Mouse (Mus musculus) forebrain, embryonic 11.5 days (tissue): ENCODE results near the gene Tnfrsf26. TPM values are rescaled to one million over a fixed set of nuclear protein-coding genes. Genes with fewer than 3 reads are reported as not detected.
"Not testable (repeated sequence)": the region's sequence is repeated elsewhere in the genome, so short reads cannot be mapped to it uniquely, and the experiment has no call there.

Experiments
- ATAC-seq: fragments of 200-750 bp; cut with Nextera tagmentation; replicated peaks from 2 replicates; pipeline ENCODE4 v1.8.0; 2017; ENCODE audit warnings: moderate TSS enrichment; ENCODE audit not compliant: low FRiP score
- DNase-seq: peaks from one replicate; pipeline ENCODE4 v3.0.0-alpha.2; 2017; ENCODE audit warnings: low spot score
- H3K27ac ChIP-seq: fragments of 300-500 bp; sonication (generic); 2 replicates; pipeline ENCODE4 v1.5.1; 2014; ENCODE audit warnings: low read depth, low read length
- H3K27me3 ChIP-seq: fragments of 300-500 bp; sonication (generic); 2 replicates; pipeline ENCODE4 v1.6.1; 2014; ENCODE audit warnings: mild to moderate bottlenecking, low read length, mixed read lengths; ENCODE audit not compliant: control insufficient read depth, insufficient read depth
- H3K36me3 ChIP-seq: fragments of 300-500 bp; sonication (generic); 2 replicates; pipeline ENCODE4 v1.6.1; 2014; ENCODE audit warnings: mild to moderate bottlenecking, low read length, moderate library complexity, mixed read lengths; ENCODE audit not compliant: control insufficient read depth, insufficient read depth
- H3K4me1 ChIP-seq: fragments of 300-500 bp; sonication (generic); replicated peaks from 2 replicates; pipeline ENCODE4 v1.6.1; 2014; ENCODE audit warnings: low read length, mixed read lengths; ENCODE audit not compliant: control insufficient read depth, insufficient read depth
- H3K4me2 ChIP-seq: fragments of 300-500 bp; sonication (generic); 2 replicates; pipeline ENCODE4 v1.6.1; 2014; ENCODE audit warnings: low read depth, mild to moderate bottlenecking, low read length, moderate library complexity, mixed read lengths; ENCODE audit not compliant: severe bottlenecking
- H3K4me3 ChIP-seq: fragments of 300-500 bp; sonication (generic); 2 replicates; pipeline ENCODE4 v1.5.1; 2014; ENCODE audit warnings: low read depth, low read length
- H3K9ac ChIP-seq: fragments of 300-500 bp; sonication (generic); 2 replicates; pipeline ENCODE4 v1.6.1; 2014; ENCODE audit warnings: low read length
- H3K9me3 ChIP-seq: fragments of 300-500 bp; sonication (generic); 2 replicates; pipeline ENCODE4 v1.6.1; 2016; ENCODE audit warnings: low read length, mixed read lengths; ENCODE audit not compliant: control insufficient read depth
- WGBS: fragments of 180-500 bp; shearing (Covaris S2); extraction: QIAGEN DNeasy Blood & Tissue Kit; methylation state at CpG from one replicate; pipeline ENCODE4 v1.1.7; 2014; 5-methylcytosine and 5-hydroxymethylcytosine counted together
- polyA plus RNA-seq: library from polyadenylated mRNA; unstranded; fragments of >200 nt; fragmentation: Nextera tagmentation; extraction: Ambion mirVana; gene quantifications from 2 replicates; pipeline ENCODE4 v1.2.1, GENCODE M21; 2014

Tnfrsf26 gene
- polyA plus RNA-seq, result 0.17 and 0.48 TPM in 2 replicates

DNA sequence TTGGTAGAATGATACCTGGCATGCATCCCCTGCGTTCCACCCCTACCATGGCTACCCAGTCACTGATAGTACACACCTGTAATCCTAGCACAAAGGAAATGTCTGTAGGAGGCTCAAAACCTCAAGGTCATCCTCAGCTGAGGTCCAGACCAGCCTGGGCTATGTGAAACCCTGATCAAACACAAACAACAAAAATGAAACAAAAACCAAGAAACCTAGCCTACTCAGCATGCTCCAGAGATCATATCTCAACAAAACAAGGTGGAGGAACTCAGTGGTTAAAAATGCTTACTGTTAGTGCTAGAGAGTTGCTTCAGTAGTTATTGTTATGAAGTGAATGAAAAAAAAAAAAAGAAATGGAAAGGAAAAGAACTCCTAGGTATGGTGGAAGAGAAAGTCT is at the start of gene Tnfrsf26:
TSS of gene Tnfrsf26 (minus strand) at position 183 of the 400 bp plus-strand sequence.
- Histone ChIP-seq H3K36me3 (no peaks in the 10 kb centered on the region), H3K27ac (no peak within 1 kb of the TSS), H3K9me3 (no peaks in the 10 kb centered on the region), H3K4me2 (no peak within 1 kb of the TSS), H3K9ac (no peak within 1 kb of the TSS), H3K4me1 (no peaks in the 10 kb centered on the region), H3K27me3 (no peaks in the 10 kb centered on the region), H3K4me3 (no peak within 1 kb of the TSS)
- no peak for ATAC-seq
- 100% methylated on average over 1 of the region's 1 CpGs for WGBS
- DNase-seq, result no peak

DNA sequence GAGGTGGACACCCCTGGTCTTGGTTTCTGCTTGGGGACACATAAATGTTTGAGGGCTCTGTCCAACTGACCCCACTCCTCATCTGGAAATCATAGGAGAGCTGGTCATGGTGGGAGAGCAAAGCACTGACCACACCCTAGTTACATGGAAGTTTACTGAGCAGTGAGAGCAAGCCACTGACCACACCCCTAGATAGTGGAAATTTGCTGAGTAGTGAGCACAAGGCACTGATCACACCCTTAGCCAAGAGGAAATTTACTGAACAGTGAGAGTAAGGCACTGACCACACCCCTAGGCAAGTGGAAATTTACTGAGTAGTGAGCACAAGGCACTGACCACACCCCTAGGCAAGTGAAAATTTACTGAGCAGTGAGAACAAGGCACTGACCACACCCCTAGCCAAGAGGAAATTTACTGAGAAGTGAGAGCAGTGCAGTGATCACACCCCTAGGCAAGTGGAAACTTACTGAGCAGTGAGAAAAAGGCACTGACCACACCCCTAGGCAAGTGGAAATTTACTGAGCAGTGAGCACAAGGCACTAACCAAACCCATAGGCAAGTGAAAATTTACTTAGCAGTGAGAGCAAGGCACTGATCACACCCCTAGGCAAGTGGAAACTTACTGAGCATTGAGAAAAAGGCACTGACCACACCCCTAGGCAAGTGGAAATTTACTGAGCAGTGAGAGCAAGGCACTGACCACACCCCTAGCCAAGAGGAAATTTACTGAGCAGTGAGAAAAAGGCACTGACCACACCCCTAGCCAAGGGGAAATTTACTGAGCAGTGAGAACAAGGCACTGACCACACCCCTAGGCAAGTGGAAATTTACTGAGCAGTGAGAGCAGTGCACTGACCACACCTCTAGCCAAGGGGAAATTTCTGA is 38.1 kb upstream of the Tnfrsf26 start:
- no peak for DNase-seq
- Histone ChIP-seq H3K4me3 (no peak overlapping the region), H3K9ac (no peak overlapping the region), H3K36me3 (no peaks in the 10 kb centered on the region), H3K4me1 (no peaks in the 10 kb centered on the region), H3K27me3 (no peaks in the 10 kb centered on the region), H3K4me2 (no peak overlapping the region), H3K27ac (no peak overlapping the region), H3K9me3 (no peaks in the 10 kb centered on the region)
- ATAC-seq, result no peak

DNA sequence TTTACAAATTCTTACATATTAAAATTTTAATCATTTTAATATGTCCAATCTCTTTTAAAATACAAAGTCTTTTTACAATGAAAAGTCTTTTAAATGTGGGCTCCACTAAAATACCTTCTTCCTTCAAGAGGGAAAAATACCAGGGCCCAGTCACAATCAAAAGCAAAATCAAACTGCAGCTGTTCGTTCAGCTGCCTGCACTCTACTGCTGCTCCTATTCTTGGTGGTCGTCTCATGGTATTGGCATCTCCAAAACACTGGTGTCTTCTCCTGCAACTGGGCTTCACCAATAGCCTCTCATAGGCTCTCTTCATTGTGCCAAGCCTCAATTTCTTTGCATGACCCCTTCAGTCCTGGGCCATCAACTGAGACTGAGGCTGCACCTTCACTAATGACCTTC is 34.9 kb upstream of the Tnfrsf26 start:
- H3K36me3 ChIP-seq, result no peaks in the 10 kb centered on the region
- DNase-seq (no peak), ATAC-seq (no peak)
- no peaks in the 10 kb centered on the region for H3K27me3 ChIP-seq
- WGBS, result 78% methylated on average over 2 of the region's 2 CpGs
- H3K9me3 ChIP-seq, result no peaks in the 10 kb centered on the region
- H3K27ac ChIP-seq, result no peak overlapping the region
- H3K9ac ChIP-seq, result no peak overlapping the region
- H3K4me3 ChIP-seq, result no peak overlapping the region
- no peaks in the 10 kb centered on the region for H3K4me1 ChIP-seq
- H3K4me2 ChIP-seq, result no peak overlapping the region

DNA sequence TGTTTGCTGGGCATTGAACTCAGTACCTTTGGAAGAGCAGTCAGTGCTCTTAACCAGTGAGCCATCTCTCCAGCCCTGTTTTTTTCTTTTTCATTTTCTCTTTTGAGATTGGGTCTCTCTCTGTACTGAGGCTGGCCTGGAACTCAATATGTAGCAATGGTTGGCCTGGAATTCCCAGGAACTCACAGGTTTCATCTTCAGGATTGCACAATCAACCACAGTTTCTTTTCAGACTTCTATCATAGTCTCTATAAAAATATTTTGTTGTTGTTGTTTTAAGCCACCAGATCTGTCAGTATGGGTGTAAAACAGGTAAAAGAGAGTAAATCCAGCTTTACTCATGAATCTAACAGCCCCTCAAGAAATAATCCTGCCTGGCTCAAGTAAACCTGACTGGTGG is 32.3 kb upstream of the Tnfrsf26 start:
- DNase-seq, result no peak
- no peak overlapping the region for H3K9ac ChIP-seq
- H3K36me3 ChIP-seq, result no peaks in the 10 kb centered on the region
- H3K9me3 ChIP-seq, result no peaks in the 10 kb centered on the region
- H3K4me1 ChIP-seq, result no peaks in the 10 kb centered on the region
- H3K4me3 ChIP-seq, result no peak overlapping the region
- no peak for ATAC-seq
- no peak overlapping the region for H3K27ac ChIP-seq
- H3K4me2 ChIP-seq, result no peak overlapping the region
- H3K27me3 ChIP-seq, result no peaks in the 10 kb centered on the region

DNA sequence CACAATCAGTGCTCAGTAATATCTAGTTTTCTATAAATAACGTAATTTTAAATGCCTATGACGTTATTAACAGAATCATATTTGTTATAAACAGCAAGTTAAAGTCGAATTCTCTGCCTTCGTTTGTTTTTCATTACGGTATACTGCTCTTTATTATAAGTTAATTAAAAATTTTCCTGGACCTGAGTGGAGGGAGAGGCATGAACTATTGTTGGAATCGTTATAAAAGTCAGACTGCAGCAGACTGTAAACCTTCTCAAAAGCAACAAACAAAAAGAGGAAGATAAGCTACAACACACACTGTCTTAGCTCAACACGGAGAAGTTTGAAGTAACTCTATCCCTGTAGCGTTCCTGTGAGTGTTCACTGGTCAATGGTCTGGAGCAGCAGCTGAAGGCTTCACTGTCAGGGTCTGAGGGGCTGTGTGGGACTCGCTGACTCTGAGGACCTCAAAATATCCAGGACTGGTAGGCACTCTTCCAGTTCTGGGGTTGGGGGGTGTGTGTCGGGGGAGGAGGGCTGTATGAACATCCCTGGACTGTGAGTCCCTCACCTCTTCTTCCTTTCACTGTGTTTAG is 21.3 kb upstream of the Tnfrsf26 start:
- not testable (repeated sequence) for H3K4me2 ChIP-seq, DNase-seq, H3K9ac ChIP-seq, H3K36me3 ChIP-seq, H3K27ac ChIP-seq, H3K9me3 ChIP-seq, H3K27me3 ChIP-seq, H3K4me1 ChIP-seq
- H3K4me3 ChIP-seq, result peak overlapping the region; percentile 66; the same call in 1 of the 2 replicates
- 54% methylated on average over 10 of the region's 10 CpGs for WGBS
- ATAC-seq, result 0 out of 2 replicates have a peak, but pooled peaks have one; percentile 15

DNA sequence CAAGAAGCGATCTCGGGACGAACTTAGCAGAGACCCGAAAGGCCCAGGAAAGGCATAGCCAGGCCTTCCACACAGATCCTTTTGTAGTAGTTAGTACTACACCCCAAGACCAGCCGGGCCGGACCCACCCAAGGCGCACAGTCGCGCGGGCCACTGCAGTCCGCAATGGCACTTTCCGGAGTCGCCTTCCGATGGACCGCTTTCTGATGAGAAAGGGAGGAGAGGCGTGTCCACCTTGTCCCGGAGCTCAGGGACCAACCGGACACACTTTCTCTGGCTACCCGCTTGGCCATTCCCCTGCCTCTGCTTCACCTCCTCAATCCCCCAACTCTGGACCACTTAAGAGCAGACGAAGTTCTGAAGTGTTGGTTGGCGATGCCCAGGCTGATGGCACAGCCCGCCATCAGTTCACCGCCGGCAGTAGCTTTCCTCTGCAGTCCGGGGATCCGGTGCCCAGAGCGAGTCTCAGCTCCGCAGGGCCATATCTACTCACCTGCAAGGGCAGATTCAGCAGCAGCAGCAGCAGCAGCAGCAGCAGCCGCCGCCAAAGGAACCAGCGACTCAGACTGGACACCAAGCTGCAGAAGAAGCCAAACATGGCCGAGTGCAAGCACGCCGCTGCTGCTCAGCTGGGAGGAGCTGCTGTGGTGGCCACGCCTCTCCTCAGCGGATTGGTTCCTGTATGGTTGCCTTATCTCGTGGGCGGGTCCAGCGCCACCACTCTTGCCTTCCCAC is 20.7 kb upstream of the Tnfrsf26 start, which contains the start of gene Tnfrsf22:
TSS of gene Tnfrsf22 (minus strand) at position 628 of the 735 bp plus-strand sequence.
- peak within 1 kb of the TSS; percentile 74 for H3K9ac ChIP-seq
- no peaks in the 10 kb centered on the region for H3K4me1 ChIP-seq
- peak; percentile 89 for DNase-seq
- H3K9me3 ChIP-seq, result no peaks in the 10 kb centered on the region
- ATAC-seq, result peak; percentile 98
- H3K4me2 ChIP-seq, result peak within 1 kb of the TSS; percentile 86
- H3K27ac ChIP-seq, result no peak within 1 kb of the TSS
- no peaks in the 10 kb centered on the region for H3K36me3 ChIP-seq
- no peaks in the 10 kb centered on the region for H3K27me3 ChIP-seq
- WGBS, result 3% methylated on average over 39 of the region's 39 CpGs
- H3K4me3 ChIP-seq, result peak within 1 kb of the TSS; percentile 66

DNA sequence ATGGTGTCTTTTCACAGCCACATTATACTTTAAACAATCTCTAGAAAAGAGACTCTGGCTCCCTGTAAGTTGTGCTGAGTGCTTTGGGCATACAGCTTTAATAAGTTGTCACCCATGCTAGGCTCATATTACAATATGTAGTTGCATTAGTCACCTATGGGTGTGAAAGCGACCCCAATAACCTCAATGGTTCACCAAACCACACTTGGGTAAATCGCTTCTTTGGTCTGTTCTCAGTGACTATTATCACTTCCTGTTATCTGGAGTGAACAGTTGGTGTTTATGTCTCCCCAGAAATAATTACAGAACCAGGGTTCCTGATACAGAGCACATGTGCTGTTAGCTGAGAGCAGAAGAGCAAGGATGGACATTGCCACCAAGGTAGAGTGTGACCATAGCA is 15.4 kb upstream of the Tnfrsf26 start:
- not testable (repeated sequence) for H3K4me1 ChIP-seq, ATAC-seq, H3K9me3 ChIP-seq, H3K9ac ChIP-seq, H3K4me2 ChIP-seq, H3K27me3 ChIP-seq, H3K36me3 ChIP-seq, DNase-seq, H3K4me3 ChIP-seq, H3K27ac ChIP-seq
- 90% methylated on average over 2 of the region's 2 CpGs for WGBS

DNA sequence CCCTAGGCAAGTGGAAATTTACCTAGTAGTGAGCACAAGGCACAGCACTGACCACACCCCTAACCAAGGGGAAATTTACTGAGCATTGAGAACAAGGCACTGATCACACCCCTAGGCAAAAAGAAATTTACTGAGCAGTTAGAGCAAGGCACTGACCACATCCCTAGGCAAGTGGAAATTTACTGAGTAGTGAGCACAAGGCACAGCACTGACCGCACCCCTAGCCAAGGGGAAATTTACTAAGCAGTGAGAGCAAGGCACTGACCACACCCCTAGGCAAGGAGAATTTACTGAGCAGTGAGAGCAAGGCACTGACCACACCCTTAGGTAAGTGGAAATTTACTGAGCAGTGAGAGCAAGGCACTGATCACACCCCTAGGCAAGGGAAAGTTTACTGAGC is 8.2 kb upstream of the Tnfrsf26 start:
- no peak for ATAC-seq
- no peak overlapping the region for H3K4me3 ChIP-seq

More for the DNA sequence above, 8.2 kb upstream of the Tnfrsf26 start:
- no peak overlapping the region for H3K9ac ChIP-seq
- 100% methylated on average over 1 of the region's 1 CpGs for WGBS
- no peaks in the 10 kb centered on the region for H3K27me3 ChIP-seq
- no peak overlapping the region for H3K27ac ChIP-seq
- H3K4me2 ChIP-seq, result no peak overlapping the region
- no peaks in the 10 kb centered on the region for H3K9me3 ChIP-seq
- no peak for DNase-seq
- no peaks in the 10 kb centered on the region for H3K36me3 ChIP-seq
- H3K4me1 ChIP-seq, result no peaks in the 10 kb centered on the region
